Mouse (Mus musculus): ENCODE results near the gene Actn2. TPM values are rescaled to one million over a fixed set of nuclear protein-coding genes. Genes with fewer than 3 reads are reported as not detected.

Gene Actn2
- 1,000 to 10,000 TPM in 1 of 2 experiments, 100 to 1,000 TPM in 1; 773 to 1,947 TPM for total RNA-seq (2021)
- long read RNA-seq, experiment 1, transcript Actn2-203 (22 exons, 2,920 nt): minor isoform, 12 of 3,756 reads
- long read RNA-seq, experiment 1, transcript Actn2-201 (21 exons, 3,013 nt): major isoform, 2,636 of 3,756 reads
- long read RNA-seq, experiment 1, partial matches to known transcripts: 1,026 of 3,756 reads
- long read RNA-seq, experiment 1, other reads (novel, unspliced or antisense): 82 of 3,756 reads
- long read RNA-seq, experiment 2, transcript Actn2-201 (21 exons, 3,013 nt): major isoform, 2,422 of 3,642 reads
- long read RNA-seq, experiment 2, transcript Actn2-203 (22 exons, 2,920 nt): minor isoform, 8 of 3,642 reads
- long read RNA-seq, experiment 2, partial matches to known transcripts: 1,135 of 3,642 reads
- long read RNA-seq, experiment 2, other reads (novel, unspliced or antisense): 77 of 3,642 reads

GRCm38 (mm10) chr13:12340183-12340975 is at the start of gene Actn2:
TSS of gene Actn2 (minus strand) at chr13:12340760.
- H3K4me3 ChIP-seq: peak within 1 kb of the TSS; percentile 74
- DNase-seq: peak; percentile 94
- H3K27ac ChIP-seq: peak within 1 kb of the TSS; percentile 89
- peak; percentile 43 for TF ChIP-seq CTCF (IDR thresholded peaks at IDR 0.05)
- intact Hi-C loops (cut with DNase I): loop anchor here (2.0 kb wide), 1 partner anchor 28 kb away; no protein-coding TSS in a partner anchor

GRCm38 (mm10) chr13:12386286-12386685 is 45.7 kb upstream of the Actn2 start:
- H3K4me3 ChIP-seq: no peak overlapping the region
- no peak overlapping the region for H3K27ac ChIP-seq
- no peak for DNase-seq
- intact Hi-C loops (cut with DNase I): loop anchor here (2.0 kb wide), 2 partner anchors 89 to 175 kb away; no protein-coding TSS in a partner anchor
- peak; percentile 88 for TF ChIP-seq CTCF (IDR thresholded peaks at IDR 0.05)

- no peak overlapping the region for H3K4me3 ChIP-seq
- intact Hi-C loops (cut with DNase I): no loop called here
- H3K27ac ChIP-seq: no peak overlapping the region
- TF ChIP-seq CTCF (IDR thresholded peaks at IDR 0.05): no peak
- DNase-seq: no peak
Measured at GRCm38 (mm10) chr13:12384796-12385195, 44.2 kb upstream of the Actn2 start.

- intact Hi-C loops (cut with DNase I): no loop called here
- TF ChIP-seq CTCF (IDR thresholded peaks at IDR 0.05): no peak
- no peak overlapping the region for H3K4me3 ChIP-seq
- DNase-seq: no peak
- H3K27ac ChIP-seq: no peak overlapping the region
Measured at GRCm38 (mm10) chr13:12376778-12377177, 36.2 kb upstream of the Actn2 start.

- Histone ChIP-seq H3K27ac (no peak overlapping the region), H3K4me3 (no peak overlapping the region)
- intact Hi-C loops (cut with DNase I): no loop called here
Measured at GRCm38 (mm10) chr13:12372755-12373154, 32.2 kb upstream of the Actn2 start.

GRCm38 (mm10) chr13:12369930-12370329 is 29.4 kb upstream of the Actn2 start:
- intact Hi-C loops (cut with DNase I): loop anchor here (2.0 kb wide), 1 partner anchor 29 kb away; the partner anchor contains the start of gene Actn2
- peak overlapping the region; percentile 61 for H3K4me3 ChIP-seq
- H3K27ac ChIP-seq: peak overlapping the region; percentile 92
- DNase-seq: peak; percentile 80
- no peak for TF ChIP-seq CTCF (IDR thresholded peaks at IDR 0.05)

More at GRCm38 (mm10) chr13:12372755-12373154, 32.2 kb upstream of the Actn2 start:
- no peak for DNase-seq
- TF ChIP-seq CTCF (IDR thresholded peaks at IDR 0.05): no peak

GRCm38 (mm10) chr13:12369041-12369621 is 28.6 kb upstream of the Actn2 start:
- peak; percentile 75 for DNase-seq
- H3K4me3 ChIP-seq: peak overlapping the region; percentile 61
- peak overlapping the region; percentile 92 for H3K27ac ChIP-seq
- intact Hi-C loops (cut with DNase I): loop anchor here (2.0 kb wide), 1 partner anchor 28 kb away; the partner anchor contains the start of gene Actn2
- no peak for TF ChIP-seq CTCF (IDR thresholded peaks at IDR 0.05)

GRCm38 (mm10) chr13:12361486-12361885 is 20.9 kb upstream of the Actn2 start:
- no peak for TF ChIP-seq CTCF (IDR thresholded peaks at IDR 0.05)
- intact Hi-C loops (cut with DNase I): no loop called here
- H3K27ac ChIP-seq: peak overlapping the region; percentile 56
- H3K4me3 ChIP-seq: no peak overlapping the region
- no peak for DNase-seq

- peak; percentile 22 for DNase-seq
- Histone ChIP-seq H3K4me3 (no peak overlapping the region), H3K27ac (peak overlapping the region; percentile 75)
- intact Hi-C loops (cut with DNase I): no loop called here
- TF ChIP-seq CTCF (IDR thresholded peaks at IDR 0.05): no peak
Measured at GRCm38 (mm10) chr13:12357554-12357953, 17.0 kb upstream of the Actn2 start.

GRCm38 (mm10) chr13:12356184-12356583 is 15.6 kb upstream of the Actn2 start:
- Histone ChIP-seq H3K27ac (no peak overlapping the region), H3K4me3 (no peak overlapping the region)
- intact Hi-C loops (cut with DNase I): no loop called here
- DNase-seq: no peak
- TF ChIP-seq CTCF (IDR thresholded peaks at IDR 0.05): no peak

- H3K27ac ChIP-seq: no peak overlapping the region
- no peak overlapping the region for H3K4me3 ChIP-seq
- DNase-seq: no peak
- intact Hi-C loops (cut with DNase I): no loop called here
- TF ChIP-seq CTCF (IDR thresholded peaks at IDR 0.05): no peak
Measured at GRCm38 (mm10) chr13:12349197-12349824, 8.8 kb upstream of the Actn2 start.

- TF ChIP-seq CTCF (IDR thresholded peaks at IDR 0.05): no peak
- H3K4me3 ChIP-seq: no peak overlapping the region
- intact Hi-C loops (cut with DNase I): no loop called here
- H3K27ac ChIP-seq: no peak overlapping the region
- no peak for DNase-seq
Measured at GRCm38 (mm10) chr13:12346837-12347236, 6.3 kb upstream of the Actn2 start.

Measured in gastrocnemius, adult 2 months (tissue).